ENCODE assay signal across 9 mouse cellular contexts in the genomic region with DNA sequence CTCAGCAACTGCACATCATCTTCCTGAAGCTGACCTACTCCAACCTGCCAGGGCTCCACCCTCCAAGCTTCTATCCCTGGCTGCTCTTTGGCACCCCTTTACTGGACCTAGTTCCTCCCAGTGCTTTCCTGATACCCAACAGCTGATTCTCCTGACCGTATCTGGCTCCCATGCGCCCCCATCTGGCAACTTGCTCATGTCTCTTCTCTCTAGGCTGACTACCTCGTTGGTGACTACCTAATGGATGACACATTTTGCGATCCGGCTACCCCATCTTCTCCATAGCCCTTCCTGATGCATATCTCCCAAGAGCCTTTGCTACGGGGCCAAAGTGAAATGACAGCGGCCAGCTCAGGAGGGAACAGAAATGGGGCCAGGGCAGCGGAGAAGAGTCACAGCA. TPM values are rescaled to one million over a fixed set of nuclear protein-coding genes. Genes with fewer than 3 reads are reported as not detected.
DNase-seq lines count a peak whose midpoint lies in the region; ATAC-seq lines count a peak whose summit lies in the region.
"Had no signal": no experiment of that assay in that cellular context is flagged by ENCODE, and none has a peak within 500 bp of the region (broad histone marks: within the 10 kb centered on the region; RNA-seq: fewer than 3 reads in every experiment).

No protein-coding gene starts in this region.

- no peak overlapping the region for H3K4me3 ChIP-seq in kidney, embryonic 14.5 days (ENCODE audit: low read length)
- H3K4me3 ChIP-seq: lung, embryonic 15.5 days had no signal

- peaks cover 91% of the 10 kb centered on the region for H3K36me3 ChIP-seq in kidney, embryonic 14.5 days (ENCODE audit: control insufficient read depth, insufficient read depth, low read length)

- no peaks in the 10 kb centered on the region for H3K4me1 ChIP-seq in kidney, embryonic 14.5 days (ENCODE audit: control insufficient read depth, insufficient read depth, low read length)
- H3K4me1 ChIP-seq: lung, embryonic 15.5 days had no signal

- H3K9ac ChIP-seq in kidney, embryonic 14.5 days (ENCODE audit: low read depth, low read length), result no peak overlapping the region
- H3K9ac ChIP-seq: lung, embryonic 15.5 days had no signal

- no peaks in the 10 kb centered on the region for H3K9me3 ChIP-seq in kidney, embryonic 14.5 days (ENCODE audit: control insufficient read depth, low read length)
- H3K9me3 ChIP-seq: lung, embryonic 15.5 days had no signal

- no peak overlapping the region for H3K27ac ChIP-seq in kidney, embryonic 14.5 days (ENCODE audit: low read depth, low read length)
- H3K27ac ChIP-seq: lung, embryonic 15.5 days had no signal

- WGBS in kidney, embryonic 14.5 days, result 86% methylated on average over 8 of the region's 8 CpGs

- H3K27me3 ChIP-seq in kidney, embryonic 14.5 days (ENCODE audit: control insufficient read depth, insufficient read depth, low read length), result no peaks in the 10 kb centered on the region
- H3K27me3 ChIP-seq: lung, embryonic 15.5 days had no signal

- ATAC-seq in frontal cortex, adult (ENCODE audit: low TSS enrichment), result no peak; the same call in 1 of the 2 replicates
- ATAC-seq in kidney, embryonic 14.5 days (ENCODE audit: low FRiP score, low TSS enrichment), result peak; percentile 42; the same call in 1 of the 2 replicates
- ATAC-seq in megakaryocyte, adult 5-6 weeks (ENCODE audit: poor library complexity, severe bottlenecking), result 0 out of 2 replicates have a peak, but pooled peaks have one; percentile 15

- H3K4me2 ChIP-seq in kidney, embryonic 14.5 days (replicated peaks; ENCODE audit: low read depth, low read length), result no peak overlapping the region
- H3K4me2 ChIP-seq: lung, embryonic 15.5 days had no signal

- peak; percentile 31 to 57 for DNase-seq in frontal cortex, postnatal 36 days (ENCODE audit: low spot score in 2 of 2)
- peak; percentile 52 to 55 for DNase-seq in right cerebral cortex, adult 2 months (ENCODE audit: low spot score in 2 of 2)
- no peak for DNase-seq in right cerebral cortex, adult 18-20 months
- DNase-seq in cerebellum, postnatal 14 days, result peak; percentile 54 to 75
- no peak for DNase-seq in urinary bladder, postnatal 4 days (ENCODE audit: low spot score in 2 of 2)

RNA-seq across cellular contexts. Expression of a gene that starts 22.3 kb away (rescaled TPM):
- 161 and 263 TPM in 2 replicates for polyA plus RNA-seq in kidney, embryonic 14.5 days (2014; fragmentation: Nextera tagmentation; extraction: Ambion mirVana)
- 94.2 and 101 TPM in 2 replicates for total RNA-seq in megakaryocyte, adult 5-6 weeks (2015)
- total RNA-seq in megakaryocyte, adult 5-6 weeks (2017), result 92.2 and 96.8 TPM in 2 replicates

Comparison
In these comparisons a context has a peak if more than half of its experiments do, and no peak if none do; other contexts are left out.
1. DNase-seq: peak in frontal cortex, postnatal 36 days (2 of 2), right cerebral cortex, adult 2 months (2 of 2) and cerebellum, postnatal 14 days (2 of 2); none in right cerebral cortex, adult 18-20 months (single experiment) and urinary bladder, postnatal 4 days (0 of 2).